Mouse (Mus musculus): ENCODE measurements around the gene Tmed6. TPM values are rescaled to one million over a fixed set of nuclear protein-coding genes. Genes with fewer than 3 reads are reported as not detected.

Tmed6 gene
- polyA plus RNA-seq (2012; rRNA removed) (1.0 and 1.5 TPM in 2 replicates), polyA plus RNA-seq (2014; fragmentation: Nextera tagmentation; extraction: Ambion mirVana) (3.7 and 3.8 TPM in 2 replicates)

GRCm38 (mm10) chr8:107065511-107066496 lies at the start of gene Tmed6:
Tmed6 (minus strand) TSS chr8:107065644.
- ATAC-seq (ENCODE audit: insufficient read depth) (peak; percentile 76), DNase-seq (ENCODE audit: low read depth in 3 of 3, low spot score in 3 of 3) (peak in 2 of 3 experiments; percentile 67)
- Histone ChIP-seq H3K27me3 (ENCODE audit: control insufficient read depth, insufficient read depth, low read length) (no peaks in the 10 kb centered on the region), H3K4me2 (ENCODE audit: low read depth) (no peak within 1 kb of the TSS), H3K27ac (no peak within 1 kb of the TSS), H3K4me3 (ENCODE audit: insufficient read depth in 1 of 2, low read depth in 2 of 2, low read length in 2 of 2) (no peak within 1 kb of the TSS), H3K36me3 (replicated peaks; ENCODE audit: control insufficient read depth, insufficient read depth, low read depth) (peaks cover 4% of the 10 kb centered on the region; the same call in 1 of the 2 replicates), H3K4me1 (replicated peaks; ENCODE audit: control insufficient read depth in 2 of 2, insufficient read depth in 2 of 2, low read length in 1 of 2) (peaks cover 0 to 2% of the 10 kb centered on the region in 2 experiments; a peak in 2 of 4 replicates), H3K9ac (replicated peaks) (no peak within 1 kb of the TSS), H3K9me3 (ENCODE audit: control insufficient read depth, low read length) (no peaks in the 10 kb centered on the region)
- TF ChIP-seq EP300 (IDR thresholded peaks at IDR 0.05; ENCODE audit: low read depth) = no peak
- no peak for TF ChIP-seq CTCF (IDR thresholded peaks at IDR 0.05; ENCODE audit: low read depth)
- 43% methylated on average over 17 of the region's 17 CpGs for whole genome bisulfite sequencing (ENCODE audit: insufficient replicate concordance)

- H3K27ac ChIP-seq = no peak overlapping the region
- WGBS (ENCODE audit: insufficient replicate concordance) = 26% methylated on average over 10 of the region's 10 CpGs
- DNase-seq (ENCODE audit: low read depth in 3 of 3, low spot score in 3 of 3) (no peak), ATAC-seq (ENCODE audit: insufficient read depth) (no peak)
- no peak overlapping the region for H3K9ac ChIP-seq (replicated peaks)
- H3K9me3 ChIP-seq (ENCODE audit: control insufficient read depth, low read length) = no peaks in the 10 kb centered on the region
- no peaks in the 10 kb centered on the region for H3K27me3 ChIP-seq (ENCODE audit: control insufficient read depth, insufficient read depth, low read length)
- peaks cover 0 to 8% of the 10 kb centered on the region in 2 experiments; a peak in 3 of 4 replicates for H3K4me1 ChIP-seq (replicated peaks; ENCODE audit: control insufficient read depth in 2 of 2, insufficient read depth in 2 of 2, low read length in 1 of 2)
- H3K36me3 ChIP-seq (replicated peaks; ENCODE audit: control insufficient read depth, insufficient read depth, low read depth) = no peaks in the 10 kb centered on the region
- TF ChIP-seq EP300 (IDR thresholded peaks at IDR 0.05; ENCODE audit: low read depth) (no peak), CTCF (IDR thresholded peaks at IDR 0.05; ENCODE audit: low read depth) (no peak)
- H3K4me2 ChIP-seq (ENCODE audit: low read depth) = peak overlapping the region; percentile 37
- H3K4me3 ChIP-seq (ENCODE audit: insufficient read depth in 1 of 2, low read depth in 2 of 2, low read length in 2 of 2) = no peak overlapping the region
Measured at GRCm38 (mm10) chr8:107115008-107115320, 49.5 kb upstream of the Tmed6 start.

GRCm38 (mm10) chr8:107114150-107115007 lies 48.9 kb upstream of the Tmed6 start:
- no peak for DNase-seq (ENCODE audit: low read depth in 3 of 3, low spot score in 3 of 3)
- no peak for ATAC-seq (ENCODE audit: insufficient read depth)
- 23% methylated on average over 19 of the region's 19 CpGs for WGBS (ENCODE audit: insufficient replicate concordance)

GRCm38 (mm10) chr8:107113209-107113608 lies 47.8 kb upstream of the Tmed6 start:
- Histone ChIP-seq H3K4me1 (replicated peaks; ENCODE audit: control insufficient read depth in 2 of 2, insufficient read depth in 2 of 2, low read length in 1 of 2) (peaks cover 0 to 6% of the 10 kb centered on the region in 2 experiments; a peak in 3 of 4 replicates), H3K27me3 (ENCODE audit: control insufficient read depth, insufficient read depth, low read length) (no peaks in the 10 kb centered on the region), H3K4me2 (ENCODE audit: low read depth) (no peak overlapping the region), H3K4me3 (ENCODE audit: insufficient read depth in 1 of 2, low read depth in 2 of 2, low read length in 2 of 2) (no peak overlapping the region), H3K9ac (replicated peaks) (no peak overlapping the region), H3K27ac (no peak overlapping the region), H3K9me3 (ENCODE audit: control insufficient read depth, low read length) (no peaks in the 10 kb centered on the region), H3K36me3 (replicated peaks; ENCODE audit: control insufficient read depth, insufficient read depth, low read depth) (no peaks in the 10 kb centered on the region)
- DNase-seq (ENCODE audit: low read depth in 3 of 3, low spot score in 3 of 3) = no peak
- TF ChIP-seq EP300 (IDR thresholded peaks at IDR 0.05; ENCODE audit: low read depth) (no peak), CTCF (IDR thresholded peaks at IDR 0.05; ENCODE audit: low read depth) (no peak)
- ATAC-seq (ENCODE audit: insufficient read depth) = no peak
- WGBS (ENCODE audit: insufficient replicate concordance) = 72% methylated on average over 4 of the region's 4 CpGs

More at GRCm38 (mm10) chr8:107114150-107115007, 48.9 kb upstream of the Tmed6 start:
- Histone ChIP-seq H3K9ac (replicated peaks) (no peak overlapping the region), H3K4me1 (replicated peaks; ENCODE audit: control insufficient read depth in 2 of 2, insufficient read depth in 2 of 2, low read length in 1 of 2) (peaks cover 0 to 8% of the 10 kb centered on the region in 2 experiments; a peak in 3 of 4 replicates), H3K27ac (no peak overlapping the region), H3K9me3 (ENCODE audit: control insufficient read depth, low read length) (no peaks in the 10 kb centered on the region), H3K4me2 (ENCODE audit: low read depth) (peak overlapping the region; percentile 37), H3K36me3 (replicated peaks; ENCODE audit: control insufficient read depth, insufficient read depth, low read depth) (no peaks in the 10 kb centered on the region), H3K4me3 (ENCODE audit: insufficient read depth in 1 of 2, low read depth in 2 of 2, low read length in 2 of 2) (no peak overlapping the region), H3K27me3 (ENCODE audit: control insufficient read depth, insufficient read depth, low read length) (no peaks in the 10 kb centered on the region)
- no peak for TF ChIP-seq EP300 (IDR thresholded peaks at IDR 0.05; ENCODE audit: low read depth)
- TF ChIP-seq CTCF (IDR thresholded peaks at IDR 0.05; ENCODE audit: low read depth) = no peak
